Mouse (Mus musculus) stomach, embryonic 15.5 days (tissue): ENCODE data around the gene Cpne7. TPM values are rescaled to one million over a fixed set of nuclear protein-coding genes. Genes with fewer than 3 reads are reported as not detected.
"Not testable (repeated sequence)": the region's sequence is repeated elsewhere in the genome, so short reads cannot be mapped to it uniquely, and the experiment has no call there.

ENCODE experiments used
- ATAC-seq: fragments of 200-750 bp; cut with Nextera tagmentation; 2 replicates; pipeline ENCODE4 v1.8.0; 2017; ENCODE audit warnings: low read depth, moderate number of reproducible peaks, moderate TSS enrichment; ENCODE audit not compliant: insufficient read depth, low FRiP score
- H3K27ac ChIP-seq: fragments of 300-500 bp; sonication (generic); 2 replicates; pipeline ENCODE4 v1.5.1; 2015; ENCODE audit warnings: mild to moderate bottlenecking, inconsistent platforms
- H3K27me3 ChIP-seq: fragments of 300-500 bp; sonication (generic); replicated peaks from 2 replicates; pipeline ENCODE4 v1.6.1; 2015; ENCODE audit warnings: inconsistent platforms
- H3K36me3 ChIP-seq: fragments of 300-500 bp; sonication (generic); 2 replicates; pipeline ENCODE4 v1.6.1; 2015; ENCODE audit warnings: inconsistent platforms
- H3K4me1 ChIP-seq: fragments of 300-500 bp; sonication (generic); 2 replicates; pipeline ENCODE4 v1.6.1; 2015; ENCODE audit warnings: inconsistent platforms
- H3K4me2 ChIP-seq: fragments of 300-500 bp; sonication (generic); 2 replicates; pipeline ENCODE4 v1.6.1; 2015; ENCODE audit warnings: mild to moderate bottlenecking, inconsistent platforms
- H3K4me3 ChIP-seq: fragments of 300-500 bp; sonication (generic); replicated peaks from 2 replicates; pipeline ENCODE4 v1.5.1; 2015; ENCODE audit warnings: inconsistent platforms
- H3K9ac ChIP-seq: fragments of 300-500 bp; sonication (generic); 2 replicates; pipeline ENCODE4 v1.6.1; 2015; ENCODE audit warnings: inconsistent platforms
- H3K9me3 ChIP-seq: fragments of 300-500 bp; sonication (generic); 2 replicates; pipeline ENCODE4 v1.6.1; 2016; ENCODE audit warnings: inconsistent platforms
- WGBS: fragments of 180-500 bp; shearing (Covaris S2); methylation state at CpG from one replicate; pipeline ENCODE4 v1.1.7; 2015; 5-methylcytosine and 5-hydroxymethylcytosine counted together
- polyA plus RNA-seq: library from polyadenylated mRNA; unstranded; fragments of >200 nt; fragmentation: Nextera tagmentation; extraction: Ambion mirVana; gene quantifications from 2 replicates; pipeline ENCODE4 v1.2.1, GENCODE M21; 2015

The Cpne7 gene
- polyA plus RNA-seq, 1 experiment from 2014 or later = 2.0 TPM

DNA sequence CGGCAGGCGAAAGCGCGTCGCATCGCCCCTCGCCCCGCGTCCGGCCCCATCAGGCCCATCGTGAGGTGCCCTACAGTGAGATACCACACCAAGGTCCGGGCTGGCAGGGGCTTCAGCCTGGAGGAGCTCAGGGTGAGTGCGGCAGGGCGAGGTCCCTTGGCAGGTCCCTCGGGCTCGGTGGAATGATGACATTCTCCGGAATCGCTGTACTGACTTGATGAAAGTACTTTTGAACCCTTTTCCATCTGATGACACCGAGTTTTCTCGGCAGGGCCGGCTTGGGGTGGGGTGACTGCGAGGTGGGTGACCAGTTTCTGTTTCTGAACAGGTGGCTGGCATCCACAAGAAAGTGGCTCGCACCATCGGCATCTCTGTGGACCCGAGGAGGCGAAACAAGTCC lies 14.3 kb upstream of the Cpne7 start:
- H3K9me3 ChIP-seq, H3K4me1 ChIP-seq, H3K27me3 ChIP-seq, ATAC-seq: not testable (repeated sequence)
- peaks cover 29% of the 10 kb centered on the region; the same call in 1 of the 2 replicates for H3K36me3 ChIP-seq
- peak overlapping the region; percentile 79 for H3K4me3 ChIP-seq
- peak overlapping the region; percentile 85 for H3K4me2 ChIP-seq
- peak overlapping the region; percentile 93 for H3K27ac ChIP-seq
- WGBS = 2% methylated on average over 26 of the region's 26 CpGs
- H3K9ac ChIP-seq = peak overlapping the region; percentile 93

DNA sequence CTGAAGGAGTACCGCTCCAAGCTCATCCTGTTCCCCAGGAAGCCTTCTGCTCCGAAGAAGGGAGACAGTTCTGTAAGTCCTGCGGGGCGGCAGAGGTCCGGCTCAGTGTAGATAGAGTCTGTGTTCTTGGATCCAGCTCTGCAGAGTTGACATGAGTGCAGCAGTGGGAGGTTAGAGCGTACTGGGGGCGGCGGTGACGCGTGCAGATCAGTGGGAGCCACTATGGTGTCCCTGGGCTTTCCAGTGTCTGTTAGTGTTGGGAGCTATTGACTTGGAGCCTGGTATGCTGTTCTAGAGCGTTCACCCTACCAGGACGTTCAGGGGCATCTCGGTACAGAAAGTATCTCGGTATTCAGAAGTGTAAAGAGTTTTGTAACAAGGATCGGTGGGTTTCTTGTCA lies 13.9 kb upstream of the Cpne7 start:
- Histone ChIP-seq H3K27ac (peak overlapping the region; percentile 93; the same call in 1 of the 2 replicates), H3K27me3 (no peaks in the 10 kb centered on the region), H3K4me2 (peak overlapping the region; percentile 85), H3K9me3 (no peaks in the 10 kb centered on the region), H3K4me3 (peak overlapping the region; percentile 79), H3K9ac (peak overlapping the region; percentile 93), H3K4me1 (peaks cover 8% of the 10 kb centered on the region), H3K36me3 (peaks cover 25% of the 10 kb centered on the region; the same call in 1 of the 2 replicates)
- ATAC-seq = no peak
- 12% methylated on average over 15 of the region's 15 CpGs for WGBS

DNA sequence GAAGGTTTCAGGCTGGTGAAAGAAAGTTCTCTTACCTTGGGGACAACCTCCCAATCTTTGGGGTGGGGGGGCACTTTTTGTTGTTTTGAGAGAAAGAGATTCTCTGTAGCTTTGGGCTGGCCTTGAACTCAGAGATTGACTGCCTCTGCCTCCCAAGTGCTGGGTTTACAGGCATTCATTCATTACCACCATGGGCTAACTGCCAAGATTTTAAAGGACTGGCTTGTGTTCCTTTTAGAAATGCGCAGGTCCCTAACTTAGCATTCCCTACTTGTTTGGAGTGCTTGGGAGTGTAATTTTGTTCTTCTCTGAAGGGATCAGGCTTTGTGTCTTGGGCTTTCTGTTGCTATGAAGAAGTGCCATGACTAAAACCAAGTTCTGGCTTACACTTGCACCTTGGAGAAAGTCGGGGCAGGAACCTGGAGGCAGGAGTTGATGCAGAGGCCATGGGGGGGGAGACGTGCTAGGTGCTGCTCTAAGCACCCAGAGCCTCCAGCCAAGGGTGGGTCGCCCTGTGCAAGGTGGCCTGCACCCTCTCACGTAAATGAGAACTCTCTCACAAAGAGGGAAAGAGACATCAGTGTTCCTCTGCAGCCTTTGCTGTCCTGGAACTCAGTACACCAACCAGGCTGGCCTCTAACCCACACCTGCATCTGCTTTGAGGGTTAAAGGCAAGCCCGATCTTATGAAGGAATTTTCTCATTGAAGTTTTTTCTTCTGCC lies 13.0 kb upstream of the Cpne7 start:
- Histone ChIP-seq H3K36me3 (peaks cover 25% of the 10 kb centered on the region; the same call in 1 of the 2 replicates), H3K4me2 (peak overlapping the region; percentile 85), H3K27me3 (no peaks in the 10 kb centered on the region), H3K27ac (0 out of 2 replicates have a peak overlapping the region, but pooled peaks have one; percentile 93), H3K9ac (no peak overlapping the region), H3K4me1 (peaks cover 8% of the 10 kb centered on the region), H3K9me3 (no peaks in the 10 kb centered on the region), H3K4me3 (peak overlapping the region; percentile 79)
- ATAC-seq = no peak
- 75% methylated on average over 6 of the region's 6 CpGs for WGBS

- no peak for ATAC-seq
- H3K27ac ChIP-seq = no peak overlapping the region
- no peaks in the 10 kb centered on the region for H3K9me3 ChIP-seq
- no peak overlapping the region for H3K4me3 ChIP-seq
- H3K4me2 ChIP-seq = no peak overlapping the region
- peaks cover 25% of the 10 kb centered on the region; the same call in 1 of the 2 replicates for H3K36me3 ChIP-seq
- H3K4me1 ChIP-seq = peaks cover 8% of the 10 kb centered on the region
- H3K27me3 ChIP-seq = no peaks in the 10 kb centered on the region
- 58% methylated on average over 5 of the region's 5 CpGs for WGBS
- H3K9ac ChIP-seq = no peak overlapping the region
These were observed 11.4 kb upstream of the Cpne7 start for GRCm38 (mm10) chr8:123105553-123106326.

DNA sequence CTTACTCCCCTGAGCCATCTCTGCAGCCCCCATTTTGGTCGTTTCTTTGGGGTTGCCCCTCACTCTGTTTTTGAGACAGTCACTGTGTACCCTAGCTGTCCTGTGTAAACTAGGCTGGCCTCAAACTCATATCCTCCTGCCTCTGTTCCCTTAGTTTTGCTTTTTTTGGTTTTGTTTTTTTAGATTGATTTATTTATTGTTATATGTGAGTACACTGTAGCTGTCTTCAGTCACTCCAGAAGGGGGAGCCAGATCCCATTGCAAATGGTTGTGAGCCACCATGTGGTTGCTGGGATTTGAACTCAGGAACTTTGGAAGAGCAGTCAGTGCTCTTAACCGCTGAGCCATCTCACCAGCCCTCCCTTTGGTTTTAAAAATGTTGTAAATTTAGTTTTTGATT lies 10.6 kb upstream of the Cpne7 start:
- no peak overlapping the region for H3K4me3 ChIP-seq
- no peaks in the 10 kb centered on the region for H3K27me3 ChIP-seq
- 47% methylated on average over 2 of the region's 2 CpGs for WGBS
- H3K9me3 ChIP-seq = no peaks in the 10 kb centered on the region
- no peak for ATAC-seq
- no peak overlapping the region for H3K27ac ChIP-seq
- H3K4me2 ChIP-seq = no peak overlapping the region
- H3K4me1 ChIP-seq = peaks cover 10% of the 10 kb centered on the region
- no peak overlapping the region for H3K9ac ChIP-seq
- H3K36me3 ChIP-seq = peaks cover 25% of the 10 kb centered on the region; the same call in 1 of the 2 replicates

GRCm38 (mm10) chr8:123108010-123108409 lies 9.2 kb upstream of the Cpne7 start:
- Histone ChIP-seq H3K27ac (no peak overlapping the region), H3K4me1 (peaks cover 10% of the 10 kb centered on the region), H3K4me3 (no peak overlapping the region), H3K27me3 (no peaks in the 10 kb centered on the region), H3K36me3 (peaks cover 25% of the 10 kb centered on the region; the same call in 1 of the 2 replicates), H3K9me3 (no peaks in the 10 kb centered on the region), H3K9ac (no peak overlapping the region), H3K4me2 (no peak overlapping the region)
- WGBS = 66% methylated on average over 1 of the region's 1 CpGs
- no peak for ATAC-seq

DNA sequence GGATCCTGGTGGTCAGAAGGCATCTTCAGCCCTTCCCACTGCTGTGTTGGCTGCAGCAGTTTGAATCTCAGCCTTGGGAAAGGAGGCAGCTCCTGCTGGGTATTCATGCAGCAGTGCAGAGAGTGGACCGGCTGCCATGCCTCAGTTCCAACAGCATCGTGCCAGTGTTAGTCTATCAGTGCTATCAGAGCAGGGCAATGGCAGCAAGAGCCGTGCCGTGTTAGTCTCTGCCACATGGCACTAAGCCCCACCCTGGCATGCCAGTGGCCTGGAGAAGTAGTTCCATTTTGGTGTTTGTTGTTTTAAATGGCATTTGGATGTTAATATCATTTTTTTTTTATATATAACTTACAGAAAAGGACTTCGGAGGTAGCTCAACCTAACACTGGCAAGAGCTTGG lies 8.2 kb upstream of the Cpne7 start:
- Histone ChIP-seq H3K36me3 (peaks cover 18% of the 10 kb centered on the region; the same call in 1 of the 2 replicates), H3K4me2 (no peak overlapping the region), H3K9me3 (no peaks in the 10 kb centered on the region), H3K27ac (no peak overlapping the region), H3K4me3 (no peak overlapping the region), H3K9ac (no peak overlapping the region), H3K27me3 (no peaks in the 10 kb centered on the region), H3K4me1 (0 out of 2 replicates have a peak, but pooled peaks cover 3% of the 10 kb centered on the region)
- no peak for ATAC-seq
- WGBS = 81% methylated on average over 5 of the region's 5 CpGs

DNA sequence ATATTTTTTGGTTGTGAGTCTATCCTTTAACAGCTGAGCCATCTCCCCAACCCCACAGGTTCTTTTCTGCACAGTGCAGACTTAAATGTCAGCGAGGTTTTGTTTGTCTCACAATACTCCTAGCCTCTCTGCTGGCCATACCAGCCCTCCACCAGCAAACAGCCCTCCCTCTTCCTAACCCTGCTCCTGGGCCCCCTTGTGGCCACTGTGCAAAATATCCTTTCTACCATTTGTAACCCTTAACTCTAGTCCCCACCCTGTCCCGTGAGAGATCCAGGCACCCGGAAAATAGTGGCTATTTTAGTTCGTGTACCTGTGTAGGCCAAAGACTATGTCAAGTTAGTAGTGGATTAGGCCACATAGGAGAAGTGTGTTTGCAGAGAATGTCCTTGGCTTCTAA lies 6.5 kb upstream of the Cpne7 start:
- 0 out of 2 replicates have a peak, but pooled peaks cover 3% of the 10 kb centered on the region for H3K4me1 ChIP-seq
- ATAC-seq = peak; percentile 61; the same call in 1 of the 2 replicates
- peaks cover under 1% of the 10 kb centered on the region for H3K27me3 ChIP-seq
- H3K9ac ChIP-seq = no peak overlapping the region
- H3K4me3 ChIP-seq = no peak overlapping the region
- peaks cover 1% of the 10 kb centered on the region; the same call in 1 of the 2 replicates for H3K36me3 ChIP-seq
- 11% methylated on average over 4 of the region's 4 CpGs for WGBS
- no peak overlapping the region for H3K4me2 ChIP-seq
- no peaks in the 10 kb centered on the region for H3K9me3 ChIP-seq
- no peak overlapping the region for H3K27ac ChIP-seq

DNA sequence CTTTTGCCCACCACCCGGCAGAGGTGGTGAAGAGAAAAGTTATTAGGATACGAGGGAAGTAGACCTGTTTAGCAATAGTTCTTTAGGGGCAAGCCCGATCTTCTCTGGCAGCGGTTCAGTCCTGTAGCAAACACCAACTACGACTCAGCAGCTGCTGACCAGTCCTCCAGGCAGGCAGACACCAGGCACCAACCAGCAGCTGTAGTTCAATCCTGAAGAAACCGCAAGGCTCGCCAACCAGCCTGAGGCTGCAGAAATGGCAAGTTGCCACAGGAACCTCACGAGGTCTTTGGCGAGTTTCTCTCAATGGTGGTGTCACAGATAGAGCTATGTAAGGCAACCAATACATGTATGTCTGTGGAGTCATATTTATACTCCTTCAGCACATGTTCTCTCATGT lies 4.3 kb upstream of the Cpne7 start:
- H3K9me3 ChIP-seq = no peaks in the 10 kb centered on the region
- no peak for ATAC-seq
- peaks cover 14% of the 10 kb centered on the region for H3K4me1 ChIP-seq
- H3K4me3 ChIP-seq = no peak overlapping the region
- H3K36me3 ChIP-seq = no peaks in the 10 kb centered on the region
- WGBS = 72% methylated on average over 9 of the region's 9 CpGs
- peaks cover 23% of the 10 kb centered on the region for H3K27me3 ChIP-seq
- H3K27ac ChIP-seq = no peak overlapping the region
- H3K4me2 ChIP-seq = no peak overlapping the region
- H3K9ac ChIP-seq = no peak overlapping the region

DNA sequence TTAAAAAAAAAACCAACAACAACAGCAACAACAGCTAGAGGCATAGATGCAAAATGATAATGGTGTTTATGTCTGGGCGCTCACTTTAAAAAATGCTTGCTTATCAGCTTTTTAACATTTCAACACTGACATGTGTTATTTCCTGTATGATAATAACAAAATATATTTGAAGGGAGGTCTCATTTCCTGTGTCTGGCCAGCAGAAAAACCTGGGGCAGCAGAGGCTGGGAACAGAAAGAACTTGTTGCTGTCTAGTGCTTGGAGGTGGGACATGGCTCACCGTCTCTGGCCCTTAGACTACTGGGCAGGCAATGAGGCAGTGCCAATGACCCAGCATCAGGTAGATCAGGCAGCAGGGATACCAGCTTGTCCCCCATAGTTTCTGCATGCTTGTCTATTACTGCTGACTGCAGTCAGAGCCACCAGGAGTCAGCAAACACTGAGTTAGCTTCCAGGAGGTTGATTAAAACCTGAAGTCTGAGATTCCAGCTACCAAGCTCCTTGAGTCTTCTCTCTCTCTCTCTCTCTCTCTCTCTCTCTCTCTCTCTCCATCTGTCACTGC lies 3.2 kb upstream of the Cpne7 start:
- H3K9me3 ChIP-seq = no peaks in the 10 kb centered on the region
- H3K4me1 ChIP-seq = peaks cover 18% of the 10 kb centered on the region
- H3K27ac ChIP-seq = no peak overlapping the region
- H3K4me3 ChIP-seq = no peak overlapping the region
- no peak for ATAC-seq
- WGBS = 34% methylated on average over 2 of the region's 2 CpGs
- no peak overlapping the region for H3K9ac ChIP-seq
- H3K36me3 ChIP-seq = no peaks in the 10 kb centered on the region
- peaks cover 34% of the 10 kb centered on the region for H3K27me3 ChIP-seq
- H3K4me2 ChIP-seq = no peak overlapping the region

GRCm38 (mm10) chr8:123114644-123115043 lies 2.5 kb upstream of the Cpne7 start:
- H3K4me3 ChIP-seq = no peak overlapping the region
- H3K4me1 ChIP-seq = peaks cover 18% of the 10 kb centered on the region
- peaks cover 39% of the 10 kb centered on the region for H3K27me3 ChIP-seq
- no peaks in the 10 kb centered on the region for H3K9me3 ChIP-seq
- H3K4me2 ChIP-seq = no peak overlapping the region
- no peak overlapping the region for H3K9ac ChIP-seq
- 34% methylated on average over 3 of the region's 3 CpGs for WGBS
- ATAC-seq = no peak
- H3K36me3 ChIP-seq = no peaks in the 10 kb centered on the region
- no peak overlapping the region for H3K27ac ChIP-seq

- ATAC-seq = no peak
- H3K9ac ChIP-seq = no peak overlapping the region
- peak overlapping the region; percentile 94 for H3K4me2 ChIP-seq
- peak overlapping the region; percentile 45 for H3K4me3 ChIP-seq
- peaks cover 41% of the 10 kb centered on the region for H3K27me3 ChIP-seq
- WGBS = 4% methylated on average over 17 of the region's 17 CpGs
- H3K9me3 ChIP-seq = no peaks in the 10 kb centered on the region
- H3K36me3 ChIP-seq = no peaks in the 10 kb centered on the region
- H3K4me1 ChIP-seq = peaks cover 15% of the 10 kb centered on the region
- H3K27ac ChIP-seq = no peak overlapping the region
These were observed 570 bp downstream of the Cpne7 start for GRCm38 (mm10) chr8:123117744-123118143.
